Mouse (Mus musculus): ENCODE data around the gene Fam207a.

DNA sequence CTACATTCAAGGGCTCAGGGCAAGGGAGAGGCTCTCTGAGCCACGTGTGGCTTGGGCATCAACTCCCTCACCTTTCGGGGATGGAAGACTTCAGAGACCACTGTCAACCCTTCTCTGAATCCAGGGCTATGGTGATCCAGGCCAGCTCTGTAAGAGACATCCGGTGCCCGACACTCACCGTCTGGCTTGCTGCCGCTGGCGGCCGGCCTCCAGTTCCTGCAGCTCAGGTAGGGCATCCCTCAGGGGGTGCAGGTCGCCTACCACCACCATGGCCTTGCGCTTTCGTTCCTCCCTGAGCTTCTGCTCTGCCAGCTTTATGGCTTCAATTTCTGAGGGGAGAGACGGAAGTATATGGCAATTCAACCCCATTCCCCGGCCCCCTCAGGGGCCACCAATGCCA lies 18.4 kb downstream of the Fam207a start:
- TF ChIP-seq CTCF (IDR thresholded peaks at IDR 0.05; ENCODE audit: control insufficient read depth, insufficient read depth, insufficient replicate concordance, low read depth, low read length) (no peak), POLR2A (IDR thresholded peaks at IDR 0.05; ENCODE audit: control insufficient read depth, low read depth, low read length) (no peak)
